Mouse (Mus musculus) G1E (cell line): ENCODE measurements around the gene Scml4. TPM values are rescaled to one million over a fixed set of nuclear protein-coding genes. Genes with fewer than 3 reads are reported as not detected.

ENCODE experiments used
- ATAC-seq: 2 replicates; pipeline ENCODE4 v1.8.0; 2016; ENCODE audit warnings: mild to moderate bottlenecking; ENCODE audit not compliant: insufficient number of reproducible peaks, poor library complexity, low FRiP score, severe bottlenecking; ENCODE audit errors: extremely low read depth
- DNase-seq: peaks from one replicate; pipeline ENCODE4 v3.0.0; 2012; ENCODE audit warnings: low spot score
- H3K27me3 ChIP-seq: 2 replicates; pipeline ENCODE4 v1.6.1; 2012; ENCODE audit warnings: mild to moderate bottlenecking, low read length, inconsistent platforms; ENCODE audit not compliant: insufficient read depth
- H3K36me3 ChIP-seq: replicated peaks from 2 replicates; pipeline ENCODE3; 2012; ENCODE audit warnings: mild to moderate bottlenecking, inconsistent platforms
- H3K4me1 ChIP-seq: 2 replicates; pipeline ENCODE4 v1.6.1; 2012; ENCODE audit warnings: low read depth, low read length, inconsistent platforms, mixed read lengths; ENCODE audit not compliant: insufficient read depth
- H3K4me3 ChIP-seq: 2 replicates; pipeline ENCODE4 v1.5.1; 2012; ENCODE audit warnings: low read depth, mild to moderate bottlenecking, inconsistent platforms, low read length, moderate library complexity, mixed read lengths
- H3K9me3 ChIP-seq: replicated peaks from 2 replicates; pipeline ENCODE4 v1.6.1; 2012; ENCODE audit warnings: inconsistent platforms
- CTCF ChIP-seq: IDR thresholded peaks from 2 replicates; pipeline ENCODE4 v1.5.1; 2012; ENCODE audit warnings: low read depth, low read length, inconsistent platforms, mixed read lengths
- GATA1 ChIP-seq: IDR thresholded peaks from 2 replicates; pipeline ENCODE4 v1.6.1; 2012; ENCODE audit warnings: borderline replicate concordance, low read length, inconsistent platforms, mixed read lengths
- GATA2 ChIP-seq: IDR thresholded peaks from 2 replicates; pipeline ENCODE4 v1.6.1; 2012; ENCODE audit warnings: low read depth, low read length, inconsistent platforms, borderline replicate concordance
- POLR2AphosphoS5 ChIP-seq: IDR thresholded peaks from 2 replicates; pipeline ENCODE4 v1.6.1; 2012; ENCODE audit warnings: low read depth, low read length, inconsistent platforms; ENCODE audit not compliant: insufficient replicate concordance
- TAL1 ChIP-seq: conservative IDR thresholded peaks from 2 replicates; pipeline ENCODE4 v1.6.1; 2012; ENCODE audit warnings: low read depth, low read length, inconsistent platforms, mixed read lengths
- polyA plus RNA-seq: library from polyadenylated mRNA; stranded (reverse); fragments of >175 nt; gene quantifications from 2 replicates; pipeline ENCODE4 v1.2.3, GENCODE M21; 2012
- total RNA-seq, 2 experiments: library from RNA; stranded (forward) in 1 of 2; stranded (reverse) in 1 of 2; fragments of 200-1000 nt in 1 of 2; fragments of >200 nt in 1 of 2; fragmentation: Nextera tagmentation in 1 of 2; gene quantifications; 2 replicates each; pipeline ENCODE4 v1.2.3; 2014 to 2017

Gene Scml4
- total and polyA plus RNA-seq, 3 experiments: not detected

DNA sequence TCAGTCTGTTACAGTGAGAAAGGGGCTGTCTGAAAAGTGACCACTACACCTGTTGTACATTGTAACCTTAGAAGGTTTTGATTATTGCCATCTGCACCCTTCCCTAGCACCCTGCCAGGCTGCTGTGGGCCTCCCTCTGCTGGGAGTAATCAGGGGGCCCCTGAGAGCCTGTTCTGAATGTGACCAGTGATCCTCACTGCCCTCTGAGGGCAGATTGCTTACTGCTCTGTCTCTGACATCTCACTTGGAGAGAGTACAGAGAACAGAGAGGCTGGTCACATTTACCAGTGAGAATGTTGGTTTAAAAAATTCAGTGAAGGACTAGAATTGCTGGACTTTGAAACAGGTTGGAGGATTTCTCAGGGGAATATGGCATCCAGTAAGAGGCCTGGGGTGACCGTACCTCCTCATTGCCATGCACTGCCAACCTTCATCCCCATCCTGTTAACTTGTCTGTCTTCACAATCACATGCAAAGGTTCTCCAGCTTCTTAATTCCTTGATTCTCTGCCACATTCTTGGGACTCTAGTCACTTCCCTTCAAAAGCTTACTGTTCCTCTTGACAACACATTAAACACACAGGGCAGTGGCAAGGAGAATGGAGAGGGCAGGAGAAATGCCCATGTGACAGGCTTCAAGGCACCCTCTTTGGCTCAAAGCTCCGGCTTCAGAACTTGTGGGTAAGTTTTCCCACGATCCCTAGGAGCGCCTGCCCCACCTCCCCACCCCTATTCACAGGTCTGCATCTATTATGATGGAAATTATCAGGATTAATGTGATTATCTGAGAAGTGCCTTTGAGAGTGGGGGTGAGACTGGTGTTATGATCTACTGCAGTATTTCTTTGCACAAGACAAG, 26.1 kb upstream of the Scml4 start:
- no peak for TF ChIP-seq TAL1
- TF ChIP-seq POLR2AphosphoS5: no peak
- TF ChIP-seq GATA1: no peak
- TF ChIP-seq CTCF: no peak
- no peak for TF ChIP-seq GATA2
- H3K36me3 ChIP-seq: peaks cover 41% of the 10 kb centered on the region
- no peak for ATAC-seq

DNA sequence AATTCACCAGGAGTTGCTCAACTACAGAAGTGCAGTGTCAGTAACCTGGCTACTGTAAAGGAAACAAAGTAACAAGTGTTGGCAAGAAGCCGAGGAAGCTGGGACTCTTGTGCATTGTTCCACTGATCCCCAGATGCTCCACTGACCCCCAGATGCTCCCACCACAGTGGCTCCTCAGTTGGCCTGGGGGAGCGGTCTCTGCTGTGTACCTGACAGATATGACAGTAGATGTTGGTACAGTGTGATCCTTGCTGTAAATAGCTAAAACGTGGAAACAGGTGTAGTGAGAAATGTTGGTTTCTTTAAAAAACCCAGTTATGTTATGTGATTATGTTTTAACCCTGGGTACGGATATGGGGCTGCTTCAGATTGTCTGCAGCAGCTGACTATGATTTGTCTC, 22.1 kb upstream of the Scml4 start:
- no peaks in the 10 kb centered on the region for H3K9me3 ChIP-seq
- DNase-seq: no peak
- H3K4me1 ChIP-seq: no peaks in the 10 kb centered on the region
- H3K4me3 ChIP-seq: no peak overlapping the region
- ATAC-seq: no peak
- peaks cover 18% of the 10 kb centered on the region for H3K36me3 ChIP-seq
- no peaks in the 10 kb centered on the region for H3K27me3 ChIP-seq
- TF ChIP-seq CTCF (no peak), TAL1 (no peak), GATA1 (no peak), GATA2 (no peak), POLR2AphosphoS5 (no peak)

More for the DNA sequence above, 26.1 kb upstream of the Scml4 start:
- H3K4me3 ChIP-seq: no peak overlapping the region
- no peak for DNase-seq
- no peaks in the 10 kb centered on the region for H3K9me3 ChIP-seq
- H3K27me3 ChIP-seq: no peaks in the 10 kb centered on the region
- H3K4me1 ChIP-seq: no peaks in the 10 kb centered on the region

DNA sequence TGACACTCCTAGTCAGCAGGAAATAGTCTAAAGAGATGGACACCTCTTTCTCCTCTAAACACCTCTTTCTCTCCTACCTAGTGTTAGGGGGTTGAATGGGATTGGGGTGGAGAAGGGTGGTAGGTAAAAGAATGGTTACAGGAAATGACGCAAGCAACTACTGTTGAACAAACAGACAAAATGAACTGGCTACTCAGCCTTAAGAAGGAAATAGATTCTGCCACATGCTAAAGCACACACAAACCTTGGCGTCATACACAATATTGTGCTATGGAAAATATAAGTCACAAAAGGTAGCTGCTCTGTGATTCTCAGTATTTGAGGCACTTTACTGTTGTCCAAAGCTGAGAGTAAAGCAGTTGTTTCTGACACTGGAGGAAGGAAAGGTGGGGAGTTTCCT, 21.4 kb upstream of the Scml4 start:
- no peak overlapping the region for H3K4me3 ChIP-seq
- H3K9me3 ChIP-seq: no peaks in the 10 kb centered on the region
- no peak for TF ChIP-seq GATA2
- no peak for TF ChIP-seq GATA1
- TF ChIP-seq POLR2AphosphoS5: no peak
- TF ChIP-seq CTCF: no peak
- TF ChIP-seq TAL1: no peak
- peaks cover 14% of the 10 kb centered on the region for H3K36me3 ChIP-seq
- H3K4me1 ChIP-seq: no peaks in the 10 kb centered on the region
- ATAC-seq (no peak), DNase-seq (no peak)
- H3K27me3 ChIP-seq: no peaks in the 10 kb centered on the region

DNA sequence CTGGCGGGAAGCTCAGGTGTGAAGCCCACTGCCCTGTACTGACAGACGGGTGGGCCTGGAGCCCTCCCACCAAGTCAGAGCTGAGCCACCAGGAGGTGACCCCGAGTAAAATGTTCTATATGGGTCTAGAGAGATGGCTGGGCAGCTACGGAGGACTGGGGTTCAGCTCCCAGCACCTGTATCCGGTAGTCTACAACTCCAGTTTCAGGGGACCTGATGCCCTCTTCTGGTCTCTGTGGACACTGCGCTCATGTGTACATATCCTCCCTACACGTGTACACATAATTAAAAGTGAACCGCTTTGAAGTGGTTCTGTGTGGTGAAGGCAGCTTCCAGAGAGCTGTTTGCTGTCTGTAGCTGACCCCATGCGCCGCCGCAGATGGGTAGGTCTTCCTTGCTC, 20.1 kb upstream of the Scml4 start:
- H3K27me3 ChIP-seq: no peaks in the 10 kb centered on the region
- peaks cover 2% of the 10 kb centered on the region for H3K36me3 ChIP-seq
- TF ChIP-seq GATA1: no peak
- no peak for TF ChIP-seq TAL1
- no peak for TF ChIP-seq GATA2
- no peak for TF ChIP-seq POLR2AphosphoS5
- no peak for TF ChIP-seq CTCF
- DNase-seq (no peak), ATAC-seq (no peak)
- no peaks in the 10 kb centered on the region for H3K9me3 ChIP-seq
- no peak overlapping the region for H3K4me3 ChIP-seq
- no peaks in the 10 kb centered on the region for H3K4me1 ChIP-seq

DNA sequence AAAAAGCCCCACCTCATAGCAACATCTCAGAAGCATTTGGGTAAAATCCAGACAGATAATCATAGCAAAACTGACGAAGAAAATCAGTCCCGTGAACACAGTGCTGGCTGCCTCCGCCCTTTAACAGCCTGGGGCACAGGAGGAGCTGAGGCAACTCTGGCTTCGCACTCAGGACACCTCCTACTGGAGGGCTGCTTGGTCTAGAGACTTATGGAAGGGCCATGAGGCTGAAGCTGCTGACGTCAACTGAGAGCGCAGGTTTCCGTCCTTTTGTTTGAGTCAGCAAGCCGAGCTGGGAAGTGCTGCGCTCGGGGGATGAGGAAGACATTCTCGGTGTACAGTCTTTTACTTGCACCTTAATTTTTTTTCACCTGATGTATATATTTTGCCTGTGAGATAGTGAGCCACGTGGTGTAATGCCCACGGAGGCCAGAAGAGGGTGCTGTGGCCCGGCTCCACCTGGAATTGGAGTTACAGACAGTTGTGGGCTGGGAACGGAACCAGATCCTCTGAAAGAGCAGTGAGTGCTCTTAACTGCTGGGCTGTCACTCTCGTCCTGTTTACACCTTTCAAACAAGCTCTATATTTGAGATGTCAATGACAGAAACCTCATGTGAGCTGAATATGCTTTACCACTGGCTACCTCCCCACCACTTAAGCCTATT, 18.5 kb upstream of the Scml4 start:
- DNase-seq: no peak
- Histone ChIP-seq H3K36me3 (no peaks in the 10 kb centered on the region), H3K4me1 (no peaks in the 10 kb centered on the region), H3K4me3 (no peak overlapping the region), H3K9me3 (no peaks in the 10 kb centered on the region), H3K27me3 (no peaks in the 10 kb centered on the region)
- TF ChIP-seq GATA2 (no peak), CTCF (no peak), TAL1 (no peak), POLR2AphosphoS5 (no peak), GATA1 (no peak)
- no peak for ATAC-seq

DNA sequence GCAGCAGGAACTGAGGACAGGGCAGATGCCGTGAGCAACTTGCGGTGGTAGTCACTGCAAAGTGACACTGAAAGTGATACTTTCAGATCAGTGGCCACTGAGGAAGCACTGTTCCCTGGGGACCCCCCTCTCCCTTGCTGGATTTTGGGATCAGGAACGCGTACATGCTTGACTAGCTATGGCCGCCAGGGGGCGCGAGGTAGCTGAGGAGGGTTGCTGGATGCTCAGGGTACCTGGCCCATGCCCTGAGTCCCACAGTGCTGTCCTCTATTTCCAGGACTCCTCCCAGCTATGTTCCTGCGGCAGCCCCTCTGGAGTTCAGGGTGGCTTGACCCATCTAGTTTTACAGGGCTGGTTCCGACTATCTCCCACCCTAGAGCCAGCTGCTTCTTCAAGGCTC, 17.8 kb upstream of the Scml4 start:
- Histone ChIP-seq H3K4me1 (no peaks in the 10 kb centered on the region; the same call in 1 of the 2 replicates), H3K27me3 (no peaks in the 10 kb centered on the region), H3K4me3 (no peak overlapping the region), H3K36me3 (no peaks in the 10 kb centered on the region), H3K9me3 (no peaks in the 10 kb centered on the region)
- no peak for ATAC-seq
- TF ChIP-seq GATA1 (no peak), CTCF (peak; percentile 51; the same call in 1 of the 2 replicates), TAL1 (no peak)
- peak; percentile 2 for DNase-seq

DNA sequence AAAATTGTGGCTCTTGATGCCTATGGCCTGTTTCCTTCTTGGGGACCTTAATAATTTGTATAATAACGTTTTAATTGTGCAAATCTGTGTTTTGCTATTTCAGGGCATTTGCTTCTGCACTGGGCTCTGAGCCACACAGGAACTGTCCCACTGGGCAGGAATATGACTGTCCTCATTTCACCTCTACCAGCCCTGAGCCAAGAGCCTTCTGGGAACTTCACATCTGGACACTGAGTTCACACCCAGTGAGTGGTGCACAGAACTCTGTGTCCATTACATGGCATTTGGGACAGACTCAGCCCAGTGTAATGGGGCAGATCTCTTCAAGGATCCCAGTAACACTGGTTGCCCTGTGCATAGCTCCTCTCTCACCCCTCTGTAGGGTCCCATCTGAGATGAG, 16.8 kb upstream of the Scml4 start:
- Histone ChIP-seq H3K27me3 (no peaks in the 10 kb centered on the region), H3K4me3 (no peak overlapping the region), H3K36me3 (no peaks in the 10 kb centered on the region), H3K9me3 (no peaks in the 10 kb centered on the region), H3K4me1 (peaks cover under 1% of the 10 kb centered on the region; the same call in 1 of the 2 replicates)
- ATAC-seq (no peak), DNase-seq (no peak)
- TF ChIP-seq GATA2 (no peak), TAL1 (no peak), GATA1 (no peak)
